Mouse (Mus musculus): Measurements from ENCODE around the gene Tdpoz3.
"Not testable (repeated sequence)": the region's sequence is repeated elsewhere in the genome, so short reads cannot be mapped to it uniquely, and the experiment has no call there.

- not testable (repeated sequence) for TF ChIP-seq POLR2A (IDR thresholded peaks at IDR 0.05; ENCODE audit: low read depth, low read length); CTCF (conservative IDR thresholded peaks at IDR 0.05 in 1 of 2, IDR thresholded peaks at IDR 0.05 in 1 of 2; ENCODE audit: low read depth in 2 of 2, low read length in 2 of 2); TCF12 (IDR thresholded peaks at IDR 0.05; ENCODE audit: low read depth, low read length); EP300 (IDR thresholded peaks at IDR 0.05; ENCODE audit: low read length); USF1 (IDR thresholded peaks at IDR 0.05; ENCODE audit: low read depth, low read length); UBTF (IDR thresholded peaks at IDR 0.05; ENCODE audit: low read depth, low read length); NRF1 (IDR thresholded peaks at IDR 0.05; ENCODE audit: low read depth, low read length)
Measured at GRCm38 (mm10) chr3:93796098-93796497, 29.7 kb upstream of the Tdpoz3 start, which contains the start of gene Tdpoz4.
